Mouse (Mus musculus): ENCODE measurements around the gene Sorcs3.

The Sorcs3 gene

DNA sequence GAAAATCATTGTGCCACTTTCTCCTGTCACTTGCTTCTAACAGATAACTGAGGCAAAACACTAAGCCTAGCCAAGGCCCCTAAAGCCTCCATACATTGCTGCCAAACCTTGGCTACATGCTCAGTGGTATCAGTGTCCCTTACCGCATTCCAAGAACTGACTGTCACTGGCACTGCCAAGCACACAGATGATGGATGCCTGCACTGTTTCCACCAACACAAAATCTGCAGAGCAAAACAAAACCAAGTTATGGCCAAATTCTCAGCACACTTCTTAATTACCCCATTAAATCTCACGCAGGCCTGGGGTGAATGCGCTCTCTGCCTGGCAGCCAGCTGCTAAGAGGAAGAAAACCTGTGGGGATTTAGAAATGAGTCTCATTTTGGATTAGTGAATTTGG lies 628.5 kb downstream of the Sorcs3 start:
- no peak for DNase-seq (ENCODE audit: low spot score)

DNA sequence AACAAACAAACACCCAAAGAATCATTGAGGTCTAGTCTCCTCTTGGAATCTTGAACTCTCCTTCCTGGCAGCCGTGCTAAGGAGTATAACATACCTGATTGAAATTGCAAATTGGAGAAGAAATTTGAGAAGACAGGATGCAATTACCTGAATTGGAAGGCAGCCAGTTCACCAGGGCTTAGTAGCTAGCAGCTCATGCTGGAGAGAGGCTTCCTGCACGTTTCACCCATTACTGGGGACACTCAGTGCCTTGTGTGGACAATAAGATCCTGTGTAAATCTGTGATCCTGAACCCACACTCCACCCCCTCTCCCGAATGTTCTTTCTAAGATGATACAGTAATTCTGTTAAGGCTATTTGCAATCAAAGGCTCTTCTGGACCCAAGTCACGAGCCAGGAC lies 633.6 kb downstream of the Sorcs3 start:
- DNase-seq (ENCODE audit: low spot score), result no peak

DNA sequence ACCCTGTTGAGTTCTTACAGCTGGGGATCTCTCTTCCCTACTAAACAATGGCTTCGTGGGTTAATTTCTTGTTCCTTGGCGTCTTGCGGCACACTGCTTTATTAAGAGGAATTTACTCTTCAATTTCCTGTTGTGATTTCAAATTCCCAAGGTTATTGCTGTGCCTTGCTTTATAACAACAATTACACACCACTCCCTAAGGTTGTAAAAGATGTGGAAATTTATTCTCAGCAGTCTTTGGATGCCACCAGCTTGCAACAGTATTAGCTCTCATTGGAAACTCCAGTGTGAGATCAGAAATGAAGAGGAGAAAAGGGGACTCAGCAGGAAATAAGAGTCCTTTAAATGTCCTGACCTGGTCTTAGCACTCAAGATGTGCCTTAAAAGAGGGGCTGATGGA lies 641.9 kb downstream of the Sorcs3 start:
- DNase-seq (ENCODE audit: low spot score), result no peak

DNA sequence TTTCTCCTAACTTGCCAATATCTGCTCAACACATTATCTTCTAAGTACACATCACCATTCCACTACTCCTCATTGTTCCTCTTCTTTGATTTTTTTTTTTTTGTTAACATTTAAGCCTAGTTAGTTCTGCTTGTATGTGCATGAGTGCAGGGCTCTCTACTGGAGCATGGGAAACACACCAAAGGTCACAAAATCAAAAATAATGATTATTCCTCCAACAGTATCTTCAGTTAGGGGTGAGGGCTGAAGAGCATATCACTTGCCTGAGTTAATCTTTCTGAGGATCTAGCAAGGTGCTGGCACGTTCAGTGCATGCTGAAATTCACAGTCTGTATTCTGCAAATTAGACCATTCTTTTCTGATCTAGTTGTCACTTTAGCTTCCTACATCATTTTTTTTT lies 644.6 kb downstream of the Sorcs3 start:
- DNase-seq (ENCODE audit: low spot score), result no peak
